Mouse (Mus musculus) large intestine, adult 2 months (tissue): ENCODE results near the gene Lif. TPM values are rescaled to one million over a fixed set of nuclear protein-coding genes. Genes with fewer than 3 reads are reported as not detected.

Experiments used
- DNase-seq: peaks from one replicate; pipeline ENCODE4 v3.0.0-alpha.2; 2012; ENCODE audit warnings: low read depth, low spot score
- WGBS: fragments of 180-500 bp; shearing (Covaris S2); methylation state at CpG from one replicate; pipeline ENCODE4 v1.1.7; 2018; 5-methylcytosine and 5-hydroxymethylcytosine counted together
- polyA plus RNA-seq: library from polyadenylated mRNA; depleted of rRNA; stranded (reverse); fragments of >200 nt; gene quantifications from 2 replicates; pipeline ENCODE4 v1.2.3, GENCODE M21; 2012

Lif gene
- polyA plus RNA-seq, 1 experiment = 2.9 TPM

GRCm38 (mm10) chr11:4226569-4227325 is 30.6 kb upstream of the Lif start:
- DNase-seq = no peak
- whole genome bisulfite sequencing = 76% methylated on average over 5 of the region's 5 CpGs

GRCm38 (mm10) chr11:4228463-4228862 is 28.9 kb upstream of the Lif start:
- DNase-seq = no peak
- 45% methylated on average over 8 of the region's 8 CpGs for WGBS

GRCm38 (mm10) chr11:4229841-4230240 is 27.5 kb upstream of the Lif start:
- no peak for DNase-seq
- 80% methylated on average over 4 of the region's 4 CpGs for WGBS

- DNase-seq = no peak
- 49% methylated on average over 2 of the region's 2 CpGs for WGBS
Measured at GRCm38 (mm10) chr11:4231435-4231834, 25.9 kb upstream of the Lif start.

GRCm38 (mm10) chr11:4232644-4233043 is 24.7 kb upstream of the Lif start:
- WGBS = 70% methylated on average over 12 of the region's 12 CpGs
- DNase-seq = no peak

- 93% methylated on average over 6 of the region's 6 CpGs for WGBS
- no peak for DNase-seq
Measured at GRCm38 (mm10) chr11:4235052-4235655, 22.2 kb upstream of the Lif start.

GRCm38 (mm10) chr11:4235665-4236545 is 21.5 kb upstream of the Lif start, which contains the start of gene Osm:
TSS of gene Osm (plus strand) at chr11:4236420.
- DNase-seq = no peak
- 65% methylated on average over 16 of the region's 16 CpGs for WGBS

- no peak for DNase-seq
- 77% methylated on average over 21 of the region's 21 CpGs for WGBS
Measured at GRCm38 (mm10) chr11:4236546-4237067, 20.8 kb upstream of the Lif start.

GRCm38 (mm10) chr11:4237389-4237912 is 19.9 kb upstream of the Lif start:
- WGBS = 60% methylated on average over 18 of the region's 18 CpGs
- no peak for DNase-seq

- 84% methylated on average over 6 of the region's 6 CpGs for WGBS
- no peak for DNase-seq
Measured at GRCm38 (mm10) chr11:4238167-4238566, 19.2 kb upstream of the Lif start.

- WGBS = 93% methylated on average over 23 of the region's 23 CpGs
- DNase-seq = no peak
Measured at GRCm38 (mm10) chr11:4239691-4240090, 17.7 kb upstream of the Lif start.

GRCm38 (mm10) chr11:4240151-4240550 is 17.2 kb upstream of the Lif start:
- DNase-seq = no peak
- 71% methylated on average over 7 of the region's 7 CpGs for WGBS

- DNase-seq = no peak
- 41% methylated on average over 4 of the region's 4 CpGs for WGBS
Measured at GRCm38 (mm10) chr11:4241180-4241579, 16.2 kb upstream of the Lif start.

GRCm38 (mm10) chr11:4246126-4246525 is 11.2 kb upstream of the Lif start:
- no peak for DNase-seq
- 62% methylated on average over 6 of the region's 6 CpGs for WGBS

GRCm38 (mm10) chr11:4246623-4247022 is 10.7 kb upstream of the Lif start:
- WGBS = 68% methylated on average over 4 of the region's 4 CpGs
- DNase-seq = no peak

GRCm38 (mm10) chr11:4247201-4247959 is 10.0 kb upstream of the Lif start:
- WGBS = 77% methylated on average over 14 of the region's 14 CpGs
- DNase-seq = no peak

GRCm38 (mm10) chr11:4249151-4249550 is 8.2 kb upstream of the Lif start:
- DNase-seq = no peak
- 44% methylated on average over 3 of the region's 3 CpGs for WGBS

- 82% methylated on average over 7 of the region's 7 CpGs for WGBS
- DNase-seq = no peak
Measured at GRCm38 (mm10) chr11:4250290-4250689, 7.1 kb upstream of the Lif start.

- no peak for DNase-seq
- 42% methylated on average over 3 of the region's 3 CpGs for WGBS
Measured at GRCm38 (mm10) chr11:4251376-4251775, 6.0 kb upstream of the Lif start.
